Mouse (Mus musculus) erythroblast, embryonic 14.5 days (primary cell): ENCODE measurements around the gene Xpo6. TPM values are rescaled to one million over a fixed set of nuclear protein-coding genes. Genes with fewer than 3 reads are reported as not detected.

ENCODE experiments used
- H3K27me3 ChIP-seq: 2 replicates; pipeline ENCODE4 v1.6.1; 2012; ENCODE audit warnings: inconsistent platforms; ENCODE audit not compliant: control insufficient read depth
- H3K36me3 ChIP-seq: 2 replicates; pipeline ENCODE4 v1.6.1; 2012; ENCODE audit warnings: mild to moderate bottlenecking, inconsistent platforms; ENCODE audit not compliant: control insufficient read depth
- H3K4me1 ChIP-seq: 2 replicates; pipeline ENCODE4 v1.6.1; 2012; ENCODE audit warnings: inconsistent platforms; ENCODE audit not compliant: control insufficient read depth
- H3K4me3 ChIP-seq: replicated peaks from 2 replicates; pipeline ENCODE3; 2012; ENCODE audit warnings: moderate library complexity, mild to moderate bottlenecking, inconsistent platforms
- H3K9me3 ChIP-seq: 2 replicates; pipeline ENCODE4 v1.6.1; 2012; ENCODE audit warnings: low read length, inconsistent platforms, mixed read lengths; ENCODE audit not compliant: control insufficient read depth
- GATA1 ChIP-seq: IDR thresholded peaks from 2 replicates; pipeline ENCODE4 v1.6.1; 2012; ENCODE audit warnings: low read length, inconsistent platforms, mixed read lengths
- TAL1 ChIP-seq: IDR thresholded peaks from 3 replicates; pipeline ENCODE4 v1.6.1; 2012; ENCODE audit warnings: low read length, inconsistent platforms, mixed read lengths
- polyA plus RNA-seq: library from polyadenylated mRNA; stranded (reverse); fragments of >175 nt; gene quantifications from 2 replicates; pipeline ENCODE4 v1.2.3, GENCODE M21; 2012

Xpo6 gene
- polyA plus RNA-seq, 1 experiment, result 4.8 TPM

DNA sequence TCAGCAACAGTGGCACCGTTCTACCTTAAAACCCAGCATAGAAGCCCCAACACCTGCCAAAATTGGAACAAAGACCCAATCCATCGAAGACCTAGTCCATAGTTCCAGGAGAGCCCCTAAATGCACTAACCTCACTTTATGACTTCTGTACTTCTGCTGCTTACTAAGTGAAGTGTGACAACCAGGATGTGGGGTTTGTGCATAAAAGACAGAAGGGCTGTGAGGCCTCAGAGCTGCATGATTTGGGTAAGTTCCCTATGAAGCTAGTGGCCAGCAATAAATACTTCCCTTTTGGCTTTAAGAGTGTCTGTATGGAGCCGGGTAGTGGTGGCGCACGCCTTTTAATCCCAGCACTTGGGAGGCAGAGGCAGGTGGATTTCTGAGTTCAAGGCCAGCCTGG lies 10.6 kb upstream of the Xpo6 start:
- no peaks in the 10 kb centered on the region for H3K9me3 ChIP-seq
- H3K36me3 ChIP-seq, result no peaks in the 10 kb centered on the region
- no peaks in the 10 kb centered on the region for H3K27me3 ChIP-seq
- TF ChIP-seq GATA1, result no peak
- TF ChIP-seq TAL1, result no peak
- H3K4me1 ChIP-seq, result no peaks in the 10 kb centered on the region
- H3K4me3 ChIP-seq, result no peak overlapping the region

DNA sequence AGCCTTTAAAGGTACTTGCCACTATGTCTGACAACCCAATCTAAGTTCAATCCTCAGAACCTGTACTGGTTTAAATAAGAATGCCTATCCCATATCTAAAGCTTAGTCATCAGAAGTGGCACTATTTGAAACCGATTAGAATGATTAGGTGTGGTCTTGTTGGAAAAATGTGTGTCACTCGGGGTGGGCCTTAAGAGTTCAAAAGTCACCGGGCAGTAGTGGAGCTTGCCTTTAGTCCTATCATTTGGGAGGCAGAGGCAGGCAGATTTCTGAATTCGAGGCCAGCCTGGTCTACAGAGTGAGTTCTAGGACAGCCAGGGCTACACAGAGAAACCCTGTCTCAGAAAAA lies 670 bp upstream of the Xpo6 start:
- no peaks in the 10 kb centered on the region for H3K9me3 ChIP-seq
- no peaks in the 10 kb centered on the region; the same call in 1 of the 2 replicates for H3K36me3 ChIP-seq
- H3K27me3 ChIP-seq, result peaks cover 2% of the 10 kb centered on the region; the same call in 1 of the 2 replicates
- TF ChIP-seq GATA1, result no peak
- peak overlapping the region; percentile 90 for H3K4me3 ChIP-seq
- H3K4me1 ChIP-seq, result peaks cover 45% of the 10 kb centered on the region

DNA sequence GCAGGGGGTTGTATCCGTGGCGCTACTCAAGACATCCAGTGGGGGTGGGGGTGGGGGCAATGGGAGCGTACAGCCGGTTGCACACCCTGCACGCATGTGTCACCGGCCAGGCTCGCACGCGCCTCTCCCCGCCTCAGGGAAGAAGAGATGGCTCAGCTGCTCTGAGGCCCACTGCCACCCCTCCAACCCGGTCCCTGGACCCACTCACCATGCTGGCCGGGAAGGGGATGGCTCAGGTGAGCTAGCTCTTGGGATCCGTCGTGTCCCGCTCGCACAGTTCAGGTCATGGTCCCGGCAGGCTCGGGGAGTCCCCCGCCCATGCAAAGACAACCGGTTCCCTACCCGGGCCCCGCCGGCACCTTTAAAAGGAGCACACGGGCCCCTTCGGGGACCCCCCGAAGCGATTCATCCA lies 604 bp downstream of the Xpo6 start:
- H3K27me3 ChIP-seq, result no peaks in the 10 kb centered on the region
- H3K9me3 ChIP-seq, result no peaks in the 10 kb centered on the region
- TF ChIP-seq GATA1 (no peak), TAL1 (no peak)
- no peaks in the 10 kb centered on the region; the same call in 1 of the 2 replicates for H3K36me3 ChIP-seq
- H3K4me3 ChIP-seq, result peak overlapping the region; percentile 90
- H3K4me1 ChIP-seq, result peaks cover 48% of the 10 kb centered on the region

DNA sequence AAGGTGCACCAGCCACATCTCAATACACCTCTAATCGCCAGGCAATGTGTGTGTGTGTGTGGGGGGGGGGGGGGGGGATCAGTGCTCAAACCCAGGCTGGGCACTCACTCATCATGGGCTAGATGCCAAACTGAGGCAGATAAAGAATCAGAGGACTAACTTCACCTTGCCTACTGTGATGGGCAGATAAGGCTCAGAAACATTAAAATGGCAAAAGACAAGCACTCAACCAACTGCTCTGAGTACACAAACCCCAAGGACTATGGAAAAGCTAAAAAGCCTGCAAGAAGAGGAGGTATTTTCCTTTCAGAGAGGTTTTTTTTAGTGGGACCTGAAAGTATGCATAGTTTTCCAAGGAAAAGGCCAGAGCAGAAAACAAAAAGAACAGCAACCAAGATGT lies 1.4 kb downstream of the Xpo6 start:
- peaks cover 50% of the 10 kb centered on the region for H3K4me1 ChIP-seq
- TF ChIP-seq GATA1, result peak; percentile 33; the same call in 1 of the 2 replicates
- TF ChIP-seq TAL1, result no peak
- H3K9me3 ChIP-seq, result no peaks in the 10 kb centered on the region
- H3K27me3 ChIP-seq, result no peaks in the 10 kb centered on the region
- H3K36me3 ChIP-seq, result peaks cover 3% of the 10 kb centered on the region
- peak overlapping the region; percentile 90 for H3K4me3 ChIP-seq

DNA sequence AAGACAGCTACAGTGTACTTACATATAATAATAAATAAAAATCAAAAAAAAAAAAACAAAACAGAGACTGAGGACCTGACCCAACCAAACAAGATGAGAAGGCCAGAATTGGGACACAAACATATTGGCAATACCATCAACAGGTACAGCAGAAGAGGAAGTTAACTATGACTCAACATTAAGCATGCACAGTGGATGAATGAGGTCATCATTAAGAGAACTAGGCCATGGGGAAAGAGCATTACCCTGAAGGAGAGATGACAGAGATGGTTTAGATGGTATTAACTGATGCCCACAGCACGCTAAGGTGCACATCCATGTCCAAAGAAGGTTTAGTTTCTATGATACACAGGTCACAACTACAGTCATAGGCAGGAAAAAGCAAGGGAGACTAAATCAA lies 6.1 kb downstream of the Xpo6 start:
- peaks cover 37% of the 10 kb centered on the region for H3K4me1 ChIP-seq
- H3K36me3 ChIP-seq, result peaks cover 28% of the 10 kb centered on the region
- H3K4me3 ChIP-seq, result no peak overlapping the region
- TF ChIP-seq TAL1, result no peak
- no peak for TF ChIP-seq GATA1
- no peaks in the 10 kb centered on the region for H3K27me3 ChIP-seq
- no peaks in the 10 kb centered on the region for H3K9me3 ChIP-seq

DNA sequence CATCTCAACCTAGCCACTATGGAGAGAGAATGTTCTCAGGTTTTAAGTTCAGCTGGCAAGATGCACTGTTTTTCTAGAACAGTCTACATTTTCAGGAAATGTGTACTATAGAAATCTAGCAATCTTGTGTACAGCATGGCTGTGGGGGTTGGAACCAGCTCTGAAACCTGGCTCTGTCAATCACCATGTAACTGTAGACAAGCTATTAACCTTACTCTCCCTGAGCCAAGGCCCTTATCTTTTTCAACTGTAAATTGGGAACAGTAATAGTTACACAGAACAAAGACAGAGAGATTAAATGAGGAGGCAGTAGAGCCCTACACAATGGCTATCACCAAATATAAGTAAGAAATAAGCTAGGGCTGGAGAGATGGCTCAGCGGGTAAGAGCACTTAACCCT lies 8.8 kb downstream of the Xpo6 start:
- Histone ChIP-seq H3K36me3 (peaks cover 31% of the 10 kb centered on the region), H3K4me3 (no peak overlapping the region), H3K4me1 (peaks cover 21% of the 10 kb centered on the region), H3K27me3 (no peaks in the 10 kb centered on the region), H3K9me3 (no peaks in the 10 kb centered on the region)
- TF ChIP-seq TAL1 (no peak), GATA1 (no peak)

DNA sequence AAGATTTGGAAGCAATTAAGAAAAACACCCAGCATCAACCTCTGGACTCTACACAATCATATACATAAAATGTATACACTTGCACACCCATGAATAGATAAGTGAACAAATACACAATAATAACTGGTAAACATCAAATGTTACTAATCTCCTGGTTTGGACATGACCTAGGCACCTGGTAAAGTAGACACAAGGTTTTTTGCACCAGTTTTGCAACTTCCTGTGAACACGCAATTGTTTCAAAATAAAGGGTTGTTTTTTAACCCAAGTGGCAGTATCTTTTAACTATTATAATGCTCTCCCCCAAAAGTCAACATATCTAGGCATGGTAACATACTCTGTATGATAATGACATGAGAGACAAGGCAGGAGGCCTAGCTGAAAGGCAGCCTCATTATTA lies 10.8 kb downstream of the Xpo6 start:
- Histone ChIP-seq H3K27me3 (no peaks in the 10 kb centered on the region), H3K4me1 (peaks cover 31% of the 10 kb centered on the region), H3K9me3 (no peaks in the 10 kb centered on the region), H3K4me3 (no peak overlapping the region), H3K36me3 (peaks cover 31% of the 10 kb centered on the region)
- TF ChIP-seq TAL1, result no peak
- no peak for TF ChIP-seq GATA1

DNA sequence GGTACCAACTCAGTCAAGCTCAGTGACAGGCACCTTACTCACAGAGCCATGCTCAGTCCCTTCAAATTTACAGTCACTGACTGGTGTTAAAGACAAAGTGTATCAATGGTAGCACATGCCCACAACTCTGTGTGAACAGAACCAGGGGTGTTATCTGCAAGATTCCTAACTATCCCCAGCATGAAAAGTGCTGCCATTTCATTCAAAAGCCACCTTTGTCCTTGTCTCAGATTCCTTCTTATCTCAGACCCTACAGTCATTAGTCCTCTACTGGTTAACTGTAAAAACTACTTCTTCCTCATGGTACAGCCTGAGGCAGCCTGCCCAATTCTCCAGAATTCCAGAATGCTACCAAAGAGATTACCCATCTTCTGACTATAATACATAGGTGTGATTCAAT lies 14.3 kb downstream of the Xpo6 start:
- H3K36me3 ChIP-seq, result peaks cover 19% of the 10 kb centered on the region
- TF ChIP-seq TAL1 (no peak), GATA1 (no peak)
- H3K4me3 ChIP-seq, result no peak overlapping the region
- no peaks in the 10 kb centered on the region for H3K27me3 ChIP-seq
- no peaks in the 10 kb centered on the region for H3K9me3 ChIP-seq
- peaks cover 59% of the 10 kb centered on the region for H3K4me1 ChIP-seq

DNA sequence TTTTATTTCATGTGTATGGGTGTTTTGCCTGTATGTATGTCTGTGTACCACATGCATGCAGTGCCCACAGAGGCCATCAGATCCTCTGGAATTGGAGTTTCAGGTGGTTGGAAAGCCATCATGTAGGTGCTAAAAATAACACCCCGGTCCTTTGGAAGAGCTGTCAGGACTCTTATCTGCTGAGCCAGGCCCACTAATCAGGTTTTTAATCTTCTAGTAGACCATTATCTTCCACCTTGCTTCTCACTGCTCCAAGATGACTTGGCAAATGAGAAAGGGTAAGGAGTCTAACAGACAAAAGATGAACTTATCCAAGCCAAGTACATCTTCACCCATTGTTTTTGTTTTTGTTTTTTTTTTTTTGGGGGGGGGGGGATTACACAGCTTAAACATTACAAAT lies 16.7 kb downstream of the Xpo6 start:
- Histone ChIP-seq H3K27me3 (no peaks in the 10 kb centered on the region), H3K9me3 (no peaks in the 10 kb centered on the region), H3K36me3 (peaks cover 9% of the 10 kb centered on the region), H3K4me3 (no peak overlapping the region), H3K4me1 (peaks cover 63% of the 10 kb centered on the region)
- peak; percentile 39; the same call in 1 of the 2 replicates for TF ChIP-seq GATA1
- no peak for TF ChIP-seq TAL1

DNA sequence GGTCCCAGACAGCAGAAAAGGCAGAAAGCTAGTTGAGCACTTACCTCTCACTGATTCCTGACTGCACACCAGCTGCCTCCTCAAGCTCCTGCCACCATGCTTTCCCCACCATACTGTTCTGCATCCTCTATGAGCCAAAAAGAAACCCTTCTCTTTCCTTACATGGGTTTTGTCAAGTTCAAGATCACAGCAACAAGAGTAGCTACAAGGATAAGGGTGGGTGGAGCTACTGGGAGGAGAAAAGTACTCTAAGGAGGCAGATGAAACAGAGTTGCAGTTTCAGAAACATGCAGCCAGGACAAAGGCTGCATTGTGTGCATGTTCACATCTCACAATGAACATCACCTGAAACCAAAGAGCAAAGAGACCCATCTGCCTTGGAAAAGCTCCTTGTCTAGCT lies 18.8 kb downstream of the Xpo6 start:
- TF ChIP-seq TAL1, result no peak
- no peak for TF ChIP-seq GATA1
- Histone ChIP-seq H3K4me1 (peaks cover 57% of the 10 kb centered on the region), H3K4me3 (no peak overlapping the region), H3K36me3 (peaks cover 9% of the 10 kb centered on the region), H3K27me3 (no peaks in the 10 kb centered on the region), H3K9me3 (no peaks in the 10 kb centered on the region)
